Mouse (Mus musculus): ENCODE data around the gene Adam10.

The Adam10 gene

DNA sequence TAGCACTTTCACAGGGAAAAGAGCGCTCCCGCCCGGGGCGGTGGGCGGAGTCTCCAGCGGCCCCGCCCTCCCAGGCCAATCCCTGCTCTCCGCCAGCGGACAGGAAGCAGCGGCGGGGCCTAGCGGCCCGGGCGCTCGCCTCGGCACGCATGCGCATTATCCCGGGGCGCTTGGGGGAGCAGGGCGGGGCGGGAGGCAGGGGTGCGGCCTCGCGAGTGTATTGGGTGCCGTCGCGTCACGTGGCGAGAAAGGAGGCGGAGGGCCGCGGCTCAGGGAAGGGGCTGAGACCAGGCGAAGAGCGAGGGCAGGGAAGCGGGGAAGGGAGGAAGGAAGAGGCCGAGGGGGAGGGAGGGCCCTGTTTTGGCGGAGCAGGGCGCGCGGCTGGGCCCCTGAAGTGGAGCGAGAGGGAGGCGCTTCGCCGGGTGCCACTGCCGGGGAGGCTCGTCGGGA lies at the start of gene Adam10:
Gene Adam10 (plus strand): TSS at position 316 of the 450 bp plus-strand sequence.
- DNase-seq (ENCODE audit: low spot score): peak; percentile 97

- no peak for DNase-seq (ENCODE audit: low spot score)
These were observed 49.1 kb upstream of the Adam10 start for GRCm38 (mm10) chr9:70629711-70630110.

- no peak for DNase-seq (ENCODE audit: low spot score)
These were observed 47.1 kb upstream of the Adam10 start for GRCm38 (mm10) chr9:70631665-70632064.

GRCm38 (mm10) chr9:70636748-70637147 lies 42.0 kb upstream of the Adam10 start:
- DNase-seq (ENCODE audit: low spot score): no peak

DNA sequence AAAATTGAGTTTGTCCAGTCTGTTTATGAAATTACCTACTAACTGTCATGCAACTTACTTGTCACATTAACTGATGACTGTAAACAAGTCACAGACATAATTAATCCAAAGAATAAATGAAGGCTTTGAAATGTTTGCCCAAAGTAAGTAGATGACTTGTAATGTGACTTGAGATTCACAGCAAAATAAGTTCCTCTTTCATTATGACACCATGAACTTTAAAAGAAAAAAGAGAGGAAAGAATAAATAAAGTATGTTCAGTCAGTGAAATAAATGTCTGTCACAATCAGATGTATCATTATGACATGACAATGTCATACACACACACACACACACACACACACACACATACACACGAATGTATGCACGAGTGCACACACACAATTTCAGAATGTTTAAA lies 28.5 kb upstream of the Adam10 start:
- DNase-seq (ENCODE audit: low spot score): no peak

DNA sequence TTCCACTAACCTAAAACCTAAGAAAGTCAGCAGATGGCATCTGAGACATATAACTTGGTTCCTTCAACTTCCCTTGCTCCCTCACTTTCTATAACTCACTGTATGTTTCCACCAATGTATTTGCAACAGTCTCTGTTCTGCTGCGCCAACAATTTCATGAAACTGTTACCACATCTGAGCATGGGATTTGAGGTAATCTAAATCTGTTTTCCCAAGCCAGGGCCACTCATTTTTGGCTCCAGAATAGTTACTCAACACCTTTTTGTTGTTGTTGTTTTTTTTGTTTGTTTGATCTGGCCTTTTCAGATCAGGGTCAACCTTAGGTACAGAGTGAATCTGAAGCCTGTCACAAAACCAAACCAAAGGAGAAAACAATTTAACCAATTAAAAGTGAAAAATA lies 27.8 kb upstream of the Adam10 start:
- no peak for DNase-seq (ENCODE audit: low spot score)

- DNase-seq (ENCODE audit: low spot score): no peak
These were observed 26.6 kb upstream of the Adam10 start for GRCm38 (mm10) chr9:70652221-70652620.

DNA sequence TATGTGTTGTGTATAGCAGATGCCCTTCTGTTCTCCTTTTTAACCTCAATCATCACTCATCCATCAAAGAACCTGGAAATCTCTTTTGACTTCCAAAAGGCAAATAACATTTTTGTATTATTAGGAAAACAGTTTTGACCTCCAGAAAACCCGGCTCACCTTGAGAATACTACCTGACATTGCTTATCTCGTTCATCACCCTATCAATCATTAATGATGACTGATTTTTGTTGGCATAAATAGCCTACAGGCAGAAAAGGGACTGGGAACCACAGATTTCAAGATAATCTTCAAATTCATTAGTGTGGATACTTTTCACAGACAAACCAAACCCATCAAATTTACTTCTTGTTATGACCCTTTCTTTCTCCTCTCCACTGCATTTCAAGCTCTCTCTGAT lies 24.9 kb upstream of the Adam10 start:
- DNase-seq (ENCODE audit: low spot score): no peak

DNA sequence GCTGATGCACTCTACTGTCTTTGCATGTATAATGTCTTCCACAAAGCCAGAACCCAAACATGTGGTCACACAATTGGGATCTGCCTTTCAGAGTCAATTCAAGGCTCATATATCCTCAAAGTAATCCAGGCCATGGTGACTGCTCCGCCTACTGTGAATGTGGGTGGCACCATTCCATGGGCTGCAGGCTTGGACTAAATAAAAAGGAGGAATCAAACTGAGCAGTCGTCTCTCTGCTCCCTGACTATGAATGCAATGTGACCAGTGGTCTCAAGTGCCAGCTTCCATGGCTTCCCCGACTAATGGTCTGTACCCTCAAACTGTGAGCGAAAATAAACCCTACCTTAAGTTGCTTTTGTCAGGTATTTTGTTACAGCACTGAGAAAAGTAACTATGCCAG lies 24.3 kb upstream of the Adam10 start:
- DNase-seq (ENCODE audit: low spot score): no peak

- DNase-seq (ENCODE audit: low spot score): no peak
These were observed 23.1 kb upstream of the Adam10 start for GRCm38 (mm10) chr9:70655764-70656129.

DNA sequence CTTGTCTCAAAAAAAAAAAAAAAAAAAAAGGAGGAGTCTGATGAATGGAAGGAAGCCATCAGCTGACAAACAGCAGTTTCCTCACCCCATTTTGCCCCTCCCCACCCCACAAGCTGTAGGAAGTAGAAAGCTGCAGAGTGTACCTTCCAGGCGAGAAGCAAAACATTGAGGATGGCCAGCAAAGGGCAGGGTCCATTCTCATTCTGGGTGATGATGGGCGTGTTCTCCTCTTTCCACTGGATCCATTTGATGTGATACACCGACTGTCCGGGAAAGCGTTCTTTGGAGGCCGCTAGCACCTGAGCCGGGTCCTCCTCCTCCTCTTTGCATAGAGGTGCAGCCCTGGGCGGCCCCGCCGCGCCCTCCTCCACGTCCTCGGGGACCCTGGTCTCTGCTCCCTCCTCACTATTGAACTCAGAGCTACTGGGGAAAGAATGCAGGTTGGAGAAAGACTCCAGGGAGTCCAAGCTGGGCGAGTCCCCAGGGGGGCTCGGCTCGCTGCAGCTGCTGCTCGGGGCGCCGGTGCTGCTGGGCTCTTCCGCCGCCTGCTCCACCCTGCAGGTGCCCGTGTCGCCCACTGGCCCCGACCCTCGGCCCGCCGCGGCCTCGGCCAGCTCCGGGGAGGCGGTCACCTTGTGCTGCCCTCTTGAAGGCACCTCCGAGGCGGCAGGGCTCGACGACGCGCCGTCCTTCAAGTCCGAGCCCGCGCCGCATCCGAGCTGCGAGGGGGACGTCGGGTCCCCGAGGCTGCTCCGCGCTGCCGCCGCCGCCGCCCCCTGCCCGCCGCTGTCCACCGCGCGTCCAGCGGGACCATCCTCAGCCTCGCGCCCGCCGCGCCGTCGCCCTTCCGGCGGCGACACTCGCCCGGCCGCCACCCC lies 22.4 kb upstream of the Adam10 start, which contains the start of gene Gm10642:
Gene Gm10642 (plus strand): TSS at position 122 of the 878 bp plus-strand sequence.
- DNase-seq (ENCODE audit: low spot score): peak; percentile 65

- DNase-seq (ENCODE audit: low spot score): peak; percentile 98
These were observed 21.5 kb upstream of the Adam10 start, which contains the start of gene Mindy2 for GRCm38 (mm10) chr9:70657013-70657967. Gene Mindy2, minus strand, starts transcription at chr9:70657174.

DNA sequence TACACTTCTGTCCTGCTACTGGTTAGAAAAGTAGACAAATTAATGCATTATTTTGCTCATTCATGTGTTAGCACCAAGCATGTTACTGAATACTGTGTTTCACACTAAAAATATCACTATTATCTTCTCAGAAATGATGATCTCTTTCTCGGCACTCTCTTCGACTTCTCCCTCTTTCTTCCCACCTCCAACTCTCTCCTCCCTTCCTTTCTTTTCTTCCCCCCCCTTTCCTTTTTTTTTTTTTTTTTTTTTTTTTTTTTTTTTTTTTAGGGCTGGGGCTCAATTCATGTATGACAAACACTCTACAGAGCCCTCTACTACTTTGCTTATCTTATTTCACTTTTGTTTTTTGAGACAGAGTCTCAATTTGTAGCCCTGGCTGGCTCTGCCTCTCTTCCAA lies 20.5 kb upstream of the Adam10 start:
- no peak for DNase-seq (ENCODE audit: low spot score)

DNA sequence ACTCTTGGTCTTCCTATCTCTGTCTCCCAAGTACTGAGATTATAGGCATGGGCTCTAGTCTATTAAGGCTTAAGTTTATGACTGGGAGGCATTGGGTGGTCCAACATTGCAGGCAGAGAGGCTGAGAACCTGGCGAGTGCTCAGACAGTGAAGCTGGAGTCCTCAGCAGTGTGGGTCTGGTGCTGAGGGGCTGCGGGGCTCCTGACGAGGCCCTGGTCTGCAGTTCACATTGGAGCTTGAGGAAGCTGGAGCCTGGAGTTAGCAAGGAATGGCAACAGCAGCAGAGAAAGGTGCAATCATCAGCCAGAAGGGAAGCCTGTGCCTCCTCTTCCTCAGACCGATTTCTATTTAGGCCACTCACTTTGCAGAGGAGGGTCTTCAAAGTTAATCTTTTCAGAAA lies 13.9 kb upstream of the Adam10 start:
- DNase-seq (ENCODE audit: low spot score): no peak

DNA sequence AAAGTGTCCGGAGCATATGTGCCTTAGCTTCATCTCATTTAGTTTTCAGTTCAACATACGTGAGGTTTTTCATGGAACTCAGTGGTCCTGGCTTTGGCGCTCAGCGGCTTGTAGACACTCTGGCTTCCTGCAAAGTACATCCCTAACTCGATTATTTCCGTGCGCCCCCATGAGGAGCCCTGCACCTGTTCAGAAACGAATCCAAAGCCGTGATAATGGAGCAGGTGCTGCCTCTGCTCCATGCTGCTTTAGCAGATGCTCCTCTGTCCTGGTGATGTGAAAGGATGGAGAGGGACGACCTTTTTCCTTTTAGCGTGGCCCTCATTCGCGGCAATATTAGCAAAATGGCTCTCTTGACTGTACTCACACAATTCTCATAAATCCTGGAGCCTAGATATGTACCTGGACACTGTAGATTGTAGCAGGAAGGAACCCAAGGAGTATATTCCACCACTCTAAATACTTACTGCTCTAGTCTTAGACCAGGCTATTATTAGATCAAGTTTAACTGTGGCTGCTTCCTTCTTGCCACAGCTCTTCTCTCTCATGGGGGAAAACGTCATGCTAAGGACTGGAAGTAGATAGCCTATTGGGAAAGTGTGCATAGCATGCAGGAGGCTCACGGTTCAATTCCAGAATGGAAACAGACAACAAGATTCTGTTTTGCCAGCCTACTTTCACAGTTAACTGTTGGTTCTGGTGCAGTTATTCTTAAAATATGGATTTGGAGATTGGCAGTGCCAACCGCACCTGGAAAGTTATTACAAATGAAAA lies 13.2 kb upstream of the Adam10 start:
- DNase-seq (ENCODE audit: low spot score): no peak

DNA sequence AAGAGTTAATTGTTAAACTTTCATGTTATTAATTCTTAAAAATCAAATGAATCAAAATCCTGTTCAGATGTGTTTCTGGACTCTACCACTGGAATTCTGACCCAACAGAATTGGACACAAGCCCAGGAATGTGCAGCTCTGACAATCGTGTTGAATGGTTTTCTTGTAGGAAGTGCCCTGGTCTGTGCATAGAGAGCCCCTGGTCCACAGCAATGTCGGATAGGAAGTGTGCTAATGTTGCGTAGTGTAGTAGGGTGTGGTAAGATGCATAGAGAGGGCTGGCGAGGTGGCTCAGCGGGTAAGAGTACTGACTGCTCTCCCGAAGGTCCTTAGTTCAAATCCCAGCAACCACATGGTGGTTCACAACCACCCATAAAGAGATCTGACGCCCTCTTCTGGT lies 12.0 kb upstream of the Adam10 start:
- no peak for DNase-seq (ENCODE audit: low spot score)

GRCm38 (mm10) chr9:70668048-70668447 lies 10.7 kb upstream of the Adam10 start:
- DNase-seq (ENCODE audit: low spot score): no peak

- peak; percentile 52 for DNase-seq (ENCODE audit: low spot score)
These were observed 9.6 kb upstream of the Adam10 start for GRCm38 (mm10) chr9:70669197-70669596.

GRCm38 (mm10) chr9:70670381-70670780 lies 8.4 kb upstream of the Adam10 start:
- DNase-seq (ENCODE audit: low spot score): no peak

DNA sequence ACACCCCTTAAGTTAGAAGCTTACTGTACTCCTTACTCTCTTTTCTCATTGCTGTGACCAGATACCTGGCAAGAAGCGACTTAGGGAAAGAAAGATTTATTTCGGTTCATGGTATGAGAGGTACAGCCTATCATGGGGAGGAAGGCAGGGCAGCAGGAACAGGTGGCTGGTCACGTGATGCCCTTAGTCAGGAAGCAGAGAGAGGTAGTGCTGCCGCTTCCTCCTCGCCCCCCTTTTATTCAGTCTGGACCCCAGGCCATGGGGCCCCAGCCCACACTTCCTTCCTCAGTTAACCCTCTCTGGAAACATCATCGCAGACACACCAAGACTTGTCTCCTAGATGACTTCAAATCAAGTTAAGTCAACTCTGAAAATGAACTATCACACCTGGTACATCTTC lies 7.5 kb upstream of the Adam10 start:
- peak; percentile 41 for DNase-seq (ENCODE audit: low spot score)

DNA sequence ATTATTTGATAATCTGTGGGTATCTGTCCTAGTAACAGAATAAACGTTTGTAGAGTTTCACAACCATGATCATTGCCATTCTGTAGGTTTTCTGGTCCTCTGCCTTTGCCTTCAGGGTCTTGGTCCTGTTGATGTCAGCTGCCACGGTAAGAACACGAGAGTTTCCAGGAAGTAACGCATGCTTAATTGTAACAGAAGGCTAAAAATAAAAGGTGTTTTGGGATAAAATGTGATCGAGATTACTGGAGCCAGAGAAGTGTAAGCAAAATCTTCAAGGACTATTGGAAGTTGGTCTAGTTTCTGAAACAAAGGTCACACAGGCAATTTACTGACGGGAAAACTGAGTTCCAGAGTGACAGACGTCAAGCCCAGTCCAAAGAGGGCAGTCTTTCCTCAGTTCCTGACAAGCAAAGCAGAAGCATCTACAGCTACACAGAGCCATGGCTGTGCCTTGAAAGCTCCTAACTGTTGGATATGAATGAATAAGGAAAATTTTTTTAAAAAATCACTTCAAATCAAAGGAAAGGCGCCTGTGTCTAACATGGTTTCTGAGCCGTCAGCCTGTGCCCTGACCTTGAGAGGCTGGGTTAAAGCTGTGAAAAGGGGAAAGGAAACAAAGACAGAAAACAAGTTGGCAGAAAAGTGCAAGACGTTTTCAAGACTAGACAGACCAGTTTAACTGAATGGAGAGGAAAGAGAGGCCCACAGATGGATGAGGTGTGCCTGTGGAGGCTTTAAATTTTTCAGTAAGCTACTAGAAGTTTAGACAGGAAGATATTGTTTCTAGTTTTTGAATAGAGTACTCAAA lies 6.8 kb upstream of the Adam10 start:
- DNase-seq (ENCODE audit: low spot score): no peak

All from spleen, adult 12 weeks (tissue).